Mouse (Mus musculus): Measurements from ENCODE around the gene Smg9.

Smg9 gene

GRCm38 (mm10) chr7:24410123-24410522, 10.7 kb downstream of the Smg9 start:
- no peak for DNase-seq

GRCm38 (mm10) chr7:24410831-24411230, 11.4 kb downstream of the Smg9 start:
- DNase-seq = no peak

- peak; percentile 52 to 74 for DNase-seq
Measured at GRCm38 (mm10) chr7:24413630-24414029, 14.2 kb downstream of the Smg9 start.

GRCm38 (mm10) chr7:24415261-24415660, 15.8 kb downstream of the Smg9 start:
- no peak for DNase-seq

GRCm38 (mm10) chr7:24419579-24419978, 20.2 kb downstream of the Smg9 start:
- DNase-seq = no peak

- no peak for DNase-seq
Measured at GRCm38 (mm10) chr7:24421648-24422047, 22.2 kb downstream of the Smg9 start.

GRCm38 (mm10) chr7:24422251-24422650, 22.8 kb downstream of the Smg9 start:
- DNase-seq = no peak

- no peak for DNase-seq
Measured at GRCm38 (mm10) chr7:24423107-24423763, 23.8 kb downstream of the Smg9 start.

- DNase-seq = no peak
Measured at GRCm38 (mm10) chr7:24423956-24424732, 24.7 kb downstream of the Smg9 start.

- no peak for DNase-seq
Measured at GRCm38 (mm10) chr7:24425919-24426318, 26.5 kb downstream of the Smg9 start.

GRCm38 (mm10) chr7:24427168-24427567, 27.7 kb downstream of the Smg9 start:
- DNase-seq = no peak

GRCm38 (mm10) chr7:24428725-24429124, 29.3 kb downstream of the Smg9 start:
- DNase-seq = no peak

- DNase-seq = no peak
Measured at GRCm38 (mm10) chr7:24429413-24430112, 30.1 kb downstream of the Smg9 start.

- DNase-seq = no peak
Measured at GRCm38 (mm10) chr7:24430551-24431345, 31.3 kb downstream of the Smg9 start.

GRCm38 (mm10) chr7:24431713-24432112, 32.3 kb downstream of the Smg9 start:
- DNase-seq = no peak

- DNase-seq = no peak
Measured at GRCm38 (mm10) chr7:24435305-24435704, 35.9 kb downstream of the Smg9 start.

- no peak for DNase-seq
Measured at GRCm38 (mm10) chr7:24437981-24438380, 38.6 kb downstream of the Smg9 start.

GRCm38 (mm10) chr7:24439191-24439590, 39.8 kb downstream of the Smg9 start:
- no peak for DNase-seq

- DNase-seq = no peak
Measured at GRCm38 (mm10) chr7:24439891-24440290, 40.5 kb downstream of the Smg9 start.

GRCm38 (mm10) chr7:24441785-24442184, 42.4 kb downstream of the Smg9 start:
- DNase-seq = peak; percentile 82 to 84

- no peak for DNase-seq
Measured at GRCm38 (mm10) chr7:24442313-24442712, 42.9 kb downstream of the Smg9 start.

GRCm38 (mm10) chr7:24445266-24445926, 46.0 kb downstream of the Smg9 start:
- no peak for DNase-seq

All from thymus, postnatal 36 days (tissue).